Mouse (Mus musculus) small intestine, adult 10 weeks (tissue): Measurements from ENCODE around the gene Olfr1150-ps1. TPM values are rescaled to one million over a fixed set of nuclear protein-coding genes. Genes with fewer than 3 reads are reported as not detected.

ENCODE experiments used
- polyA plus RNA-seq: library from polyadenylated mRNA; stranded (reverse); fragments of 350-450 nt; fragmentation: Illumina TruSeq; extraction: RNeasy Lipid Tissue Mini Kit (QIAGEN cat#74804); gene quantifications from one replicate; pipeline ENCODE4 v1.2.3, GENCODE M21; 2014; ENCODE audit warnings: low replicate concordance

The Olfr1150-ps1 gene
- polyA plus RNA-seq, result not detected

GRCm38 (mm10) chr2:87843693-87844092, at the start of gene Olfr1150-ps1:
Gene Olfr1150-ps1, plus strand, starts transcription at chr2:87843993.

GRCm38 (mm10) chr2:87800292-87800691, 43.5 kb upstream of the Olfr1150-ps1 start, which contains the start of gene Olfr1143:
Gene Olfr1143, plus strand, starts transcription at chr2:87800592.

GRCm38 (mm10) chr2:87809522-87809921, 34.3 kb upstream of the Olfr1150-ps1 start, which contains the start of gene Olfr1145:
Gene Olfr1145, plus strand, starts transcription at chr2:87809822.

GRCm38 (mm10) chr2:87830233-87830632, 13.6 kb upstream of the Olfr1150-ps1 start, which contains the start of gene Olfr1148:
Gene Olfr1148, plus strand, starts transcription at chr2:87830533.

GRCm38 (mm10) chr2:87855562-87855961, 11.8 kb downstream of the Olfr1150-ps1 start, which contains the start of gene Olfr1151:
Gene Olfr1151, plus strand, starts transcription at chr2:87855862.

GRCm38 (mm10) chr2:87866192-87866591, 22.4 kb downstream of the Olfr1150-ps1 start, which contains the start of gene Olfr1152:
Gene Olfr1152, plus strand, starts transcription at chr2:87866492.

GRCm38 (mm10) chr2:87894662-87895061, 50.9 kb downstream of the Olfr1150-ps1 start, which contains the start of gene Olfr1153:
Gene Olfr1153, plus strand, starts transcription at chr2:87894962.

Other genes with a start within 250 kb of the Olfr1150-ps1 start
- gene Olfr1130, start 237.8 kb upstream of the Olfr1150-ps1 start, polyA plus RNA-seq, result not detected
- not detected for gene Olfr1131, start 216.9 kb upstream of the Olfr1150-ps1 start, polyA plus RNA-seq
- gene Olfr1132, start 206.5 kb upstream of the Olfr1150-ps1 start, polyA plus RNA-seq, result not detected
- not detected for gene Olfr1133, start 196.6 kb upstream of the Olfr1150-ps1 start, polyA plus RNA-seq
- gene Olfr1134, start 185.5 kb upstream of the Olfr1150-ps1 start, polyA plus RNA-seq, result not detected
- gene Olfr1135, start 170.3 kb upstream of the Olfr1150-ps1 start, polyA plus RNA-seq, result not detected
- gene Olfr1136, start 150.0 kb upstream of the Olfr1150-ps1 start, polyA plus RNA-seq, result not detected
- not detected for gene Olfr1137, start 130.8 kb upstream of the Olfr1150-ps1 start, polyA plus RNA-seq
- gene Olfr1138, start 104.0 kb upstream of the Olfr1150-ps1 start, polyA plus RNA-seq, result not detected
- gene Olfr1140, start 100.2 kb upstream of the Olfr1150-ps1 start, polyA plus RNA-seq, result not detected
- not detected for gene Olfr1141, start 90.0 kb upstream of the Olfr1150-ps1 start, polyA plus RNA-seq
- not detected for gene Olfr152, start 64.5 kb upstream of the Olfr1150-ps1 start, polyA plus RNA-seq
- gene Olfr1143, start 43.4 kb upstream of the Olfr1150-ps1 start, polyA plus RNA-seq, result not detected
- not detected for gene Olfr1145, start 34.2 kb upstream of the Olfr1150-ps1 start, polyA plus RNA-seq
- not detected for gene Olfr1148, start 13.5 kb upstream of the Olfr1150-ps1 start, polyA plus RNA-seq
- not detected for gene Olfr1151, start 11.9 kb downstream of the Olfr1150-ps1 start, polyA plus RNA-seq
- not detected for gene Olfr1152, start 22.5 kb downstream of the Olfr1150-ps1 start, polyA plus RNA-seq
- gene Olfr1153, start 51.0 kb downstream of the Olfr1150-ps1 start, polyA plus RNA-seq, result not detected
- gene Olfr1154, start 61.2 kb downstream of the Olfr1150-ps1 start, polyA plus RNA-seq, result not detected
- not detected for gene Olfr1155, start 101.1 kb downstream of the Olfr1150-ps1 start, polyA plus RNA-seq
- gene Olfr1156, start 109.1 kb downstream of the Olfr1150-ps1 start, polyA plus RNA-seq, result not detected
- gene Olfr1157, start 124.3 kb downstream of the Olfr1150-ps1 start, polyA plus RNA-seq, result not detected
- gene Olfr74, start 130.7 kb downstream of the Olfr1150-ps1 start, polyA plus RNA-seq, result not detected
- not detected for gene Olfr1158, start 146.1 kb downstream of the Olfr1150-ps1 start, polyA plus RNA-seq
- not detected for gene Olfr1160, start 164.3 kb downstream of the Olfr1150-ps1 start, polyA plus RNA-seq
- not detected for gene Olfr1161, start 178.8 kb downstream of the Olfr1150-ps1 start, polyA plus RNA-seq
- gene Olfr73, start 193.7 kb downstream of the Olfr1150-ps1 start, polyA plus RNA-seq, result not detected
- gene Olfr1162, start 207.1 kb downstream of the Olfr1150-ps1 start, polyA plus RNA-seq, result not detected
- gene Olfr1163, start 227.8 kb downstream of the Olfr1150-ps1 start, polyA plus RNA-seq, result not detected
- gene Olfr1164, start 250.0 kb downstream of the Olfr1150-ps1 start, polyA plus RNA-seq, result not detected